Mouse (Mus musculus) CH12.LX (cell line): ENCODE results near the gene Ston2. TPM values are rescaled to one million over a fixed set of nuclear protein-coding genes. Genes with fewer than 3 reads are reported as not detected.
A peak's percentile ranks its signal among the peaks of the same experiment; 100 is the strongest.

Source experiments
- DNase-seq: peaks from one replicate; pipeline ENCODE4 v3.0.0-alpha.2; 2013; ENCODE audit errors: extremely low read depth
- H3K27ac ChIP-seq: 2 replicates; pipeline ENCODE4 v1.5.1; 2012; ENCODE audit warnings: low read depth, mild to moderate bottlenecking, control low read depth, moderate library complexity; ENCODE audit not compliant: insufficient read depth
- H3K27me3 ChIP-seq: replicated peaks from 2 replicates; pipeline ENCODE3; 2012; ENCODE audit warnings: inconsistent platforms
- H3K36me3 ChIP-seq, 2 experiments: replicated peaks in 1 of 2; 2 replicates each; pipeline versions ENCODE3 to v1.6.1; 2012; ENCODE audit warnings: inconsistent platforms in 1 of 2, low read length in 1 of 2, mild to moderate bottlenecking in 1 of 2, mixed read lengths in 1 of 2, moderate library complexity in 1 of 2; ENCODE audit not compliant: control insufficient read depth in 1 of 2, insufficient read depth in 1 of 2
- H3K4me1 ChIP-seq, 2 experiments: 2 replicates each; pipeline ENCODE4 v1.6.1; 2012; ENCODE audit warnings: inconsistent platforms in 1 of 2, moderate library complexity in 1 of 2; ENCODE audit not compliant: insufficient read depth in 2 of 2, control insufficient read depth in 1 of 2
- H3K4me2 ChIP-seq: 2 replicates; pipeline ENCODE4 v1.6.1; 2012; ENCODE audit warnings: low read depth, mild to moderate bottlenecking, control low read depth; ENCODE audit not compliant: poor library complexity, insufficient read depth, severe bottlenecking
- H3K4me3 ChIP-seq, 3 experiments: fragments of 150-350 bp in 1 of 3; sonication (generic) in 1 of 3; replicated peaks in 1 of 3; 2 replicates each; pipeline versions ENCODE3 to v1.5.1; 2011 to 2012; ENCODE audit warnings: low read depth in 2 of 3, low read length in 2 of 3, mild to moderate bottlenecking in 2 of 3, moderate library complexity in 2 of 3, control low read depth in 1 of 3, improper control_type of control experiment in 1 of 3, inconsistent platforms in 1 of 3, mixed read lengths in 1 of 3; ENCODE audit not compliant: poor library complexity in 1 of 3
- H3K79me2 ChIP-seq: replicated peaks from 2 replicates; pipeline ENCODE4 v1.6.1; 2012; ENCODE audit warnings: mild to moderate bottlenecking, moderate library complexity; ENCODE audit not compliant: control insufficient read depth, poor library complexity, insufficient read depth, severe bottlenecking; ENCODE audit errors: extremely low read depth
- H3K9ac ChIP-seq: 2 replicates; pipeline ENCODE4 v1.6.1; 2012; ENCODE audit warnings: low read depth, mild to moderate bottlenecking, control low read depth, moderate library complexity; ENCODE audit not compliant: insufficient read depth
- H3K9me3 ChIP-seq: replicated peaks from 2 replicates; pipeline ENCODE3; 2012; ENCODE audit warnings: low read length, inconsistent platforms, mixed read lengths
- BHLHE40 ChIP-seq: IDR thresholded peaks from 2 replicates; pipeline ENCODE4 v1.6.1; 2011; ENCODE audit warnings: mild to moderate bottlenecking, low read depth, low read length, improper control_type of control experiment
- CHD1 ChIP-seq: IDR thresholded peaks from 2 replicates; pipeline ENCODE4 v1.6.1; 2012; ENCODE audit warnings: low read depth, low read length, improper control_type of control experiment, inconsistent platforms
- CTCF ChIP-seq, 2 experiments: IDR thresholded peaks in 1 of 2; conservative IDR thresholded peaks in 1 of 2; 2 replicates each; pipeline ENCODE4 v1.5.1; 2011 to 2012; ENCODE audit warnings: low read depth in 2 of 2, low read length in 2 of 2, improper control_type of control experiment in 1 of 2, inconsistent platforms in 1 of 2, mild to moderate bottlenecking in 1 of 2, moderate library complexity in 1 of 2
- EP300 ChIP-seq: IDR thresholded peaks from 2 replicates; pipeline ENCODE4 v1.6.1; 2011; ENCODE audit warnings: low read length, improper control_type of control experiment
- ETS1 ChIP-seq: conservative IDR thresholded peaks from 2 replicates; pipeline ENCODE4 v1.6.1; 2012; ENCODE audit warnings: low read depth, mild to moderate bottlenecking, inconsistent platforms, low read length, improper control_type of control experiment, moderate library complexity
- GABPA ChIP-seq: IDR thresholded peaks from 2 replicates; pipeline ENCODE4 v1.6.1; 2012; ENCODE audit warnings: low read depth, low read length, improper control_type of control experiment, inconsistent platforms; ENCODE audit not compliant: insufficient replicate concordance
- HCFC1 ChIP-seq: IDR thresholded peaks from 2 replicates; pipeline ENCODE4 v1.6.1; 2012; ENCODE audit warnings: low read depth, mild to moderate bottlenecking, inconsistent platforms, low read length, improper control_type of control experiment
- JUND ChIP-seq: conservative IDR thresholded peaks from 2 replicates; pipeline ENCODE4 v1.6.1; 2011; ENCODE audit warnings: low read depth, low read length, improper control_type of control experiment
- KAT2A ChIP-seq: IDR thresholded peaks from 2 replicates; pipeline ENCODE4 v1.6.1; 2012; ENCODE audit warnings: low read length, improper control_type of control experiment, inconsistent platforms; ENCODE audit not compliant: insufficient replicate concordance
- MAX ChIP-seq: IDR thresholded peaks from 2 replicates; pipeline ENCODE4 v1.6.1; 2011; ENCODE audit warnings: low read length, improper control_type of control experiment
- MAZ ChIP-seq: IDR thresholded peaks from 2 replicates; pipeline ENCODE4 v1.6.1; 2012; ENCODE audit warnings: low read depth, mild to moderate bottlenecking, inconsistent platforms, low read length, improper control_type of control experiment, moderate library complexity
- MEF2A ChIP-seq: IDR thresholded peaks from 2 replicates; pipeline ENCODE4 v1.6.1; 2014; ENCODE audit warnings: low read depth, mild to moderate bottlenecking, inconsistent platforms, low read length, improper control_type of control experiment, borderline replicate concordance
- MXI1 ChIP-seq: IDR thresholded peaks from 2 replicates; pipeline ENCODE4 v1.6.1; 2011; ENCODE audit warnings: mild to moderate bottlenecking, low read depth, low read length, improper control_type of control experiment
- NELFE ChIP-seq: IDR thresholded peaks from 2 replicates; pipeline ENCODE4 v1.6.1; 2011; ENCODE audit warnings: low read depth, low read length, improper control_type of control experiment
- POLR2A ChIP-seq: IDR thresholded peaks from 2 replicates; pipeline ENCODE4 v1.6.1; 2011; ENCODE audit warnings: low read depth, mild to moderate bottlenecking, improper control_type of control experiment, low read length
- POLR2AphosphoS2 ChIP-seq: IDR thresholded peaks from 2 replicates; pipeline ENCODE4 v1.6.1; 2011; ENCODE audit warnings: low read depth, low read length, improper control_type of control experiment
- SIN3A ChIP-seq: IDR thresholded peaks from 2 replicates; pipeline ENCODE4 v1.6.1; 2012; ENCODE audit warnings: low read length, improper control_type of control experiment, inconsistent platforms
- TBP ChIP-seq: conservative IDR thresholded peaks from 2 replicates; pipeline ENCODE4 v1.6.1; 2011; ENCODE audit warnings: low read depth, low read length, improper control_type of control experiment
- TCF12 ChIP-seq: IDR thresholded peaks from 2 replicates; pipeline ENCODE4 v1.6.1; 2014; ENCODE audit warnings: low read depth, mild to moderate bottlenecking, inconsistent platforms, low read length, improper control_type of control experiment
- USF1 ChIP-seq: IDR thresholded peaks from 2 replicates; pipeline ENCODE4 v1.6.1; 2014; ENCODE audit warnings: low read depth, mild to moderate bottlenecking, inconsistent platforms, low read length, improper control_type of control experiment
- USF2 ChIP-seq: conservative IDR thresholded peaks from 2 replicates; pipeline ENCODE4 v1.6.1; 2011; ENCODE audit warnings: low read depth, low read length, improper control_type of control experiment
- ZMIZ1 ChIP-seq: IDR thresholded peaks from 2 replicates; pipeline ENCODE4 v1.6.1; 2012; ENCODE audit warnings: low read depth, mild to moderate bottlenecking, inconsistent platforms, low read length, improper control_type of control experiment
- dilution Hi-C: fragments of 300-500 bp; cut with MboI; formaldehyde crosslinking; loops from 2 replicates; pipeline ENCODE4 v1.14.3; 2020; ENCODE audit warnings: low sequenced_read_pairs; ENCODE audit not compliant: extremely low pct_unique_long_range_greater_than_20kb, extremely low pct_ligation_motif_present
- in situ Hi-C: fragments of 300-500 bp; cut with MboI; formaldehyde crosslinking; loops from 3 replicates; pipeline ENCODE4 v1.14.3; 2019; ENCODE audit warnings: low sequenced_read_pairs, low pct_ligation_motif_present, low pct_unique_long_range_greater_than_20kb, mixed read lengths
- polyA plus RNA-seq: library from polyadenylated mRNA; unstranded; fragments of >175 nt; gene quantifications from 2 replicates; pipeline ENCODE4 v1.2.1, GENCODE M21; 2012; ENCODE audit warnings: low read depth; ENCODE audit not compliant: insufficient read length
- total RNA-seq, 2 experiments: library from RNA; depleted of rRNA; stranded (reverse); fragments of 300-350 nt in 1 of 2; fragments of >200 nt in 1 of 2; gene quantifications; 2 replicates each; pipeline ENCODE4 v1.2.3; 2012 to 2014

The Ston2 gene
- total and polyA plus RNA-seq, 3 experiments = 0.21 to 0.34 TPM; not detected in 1

DNA sequence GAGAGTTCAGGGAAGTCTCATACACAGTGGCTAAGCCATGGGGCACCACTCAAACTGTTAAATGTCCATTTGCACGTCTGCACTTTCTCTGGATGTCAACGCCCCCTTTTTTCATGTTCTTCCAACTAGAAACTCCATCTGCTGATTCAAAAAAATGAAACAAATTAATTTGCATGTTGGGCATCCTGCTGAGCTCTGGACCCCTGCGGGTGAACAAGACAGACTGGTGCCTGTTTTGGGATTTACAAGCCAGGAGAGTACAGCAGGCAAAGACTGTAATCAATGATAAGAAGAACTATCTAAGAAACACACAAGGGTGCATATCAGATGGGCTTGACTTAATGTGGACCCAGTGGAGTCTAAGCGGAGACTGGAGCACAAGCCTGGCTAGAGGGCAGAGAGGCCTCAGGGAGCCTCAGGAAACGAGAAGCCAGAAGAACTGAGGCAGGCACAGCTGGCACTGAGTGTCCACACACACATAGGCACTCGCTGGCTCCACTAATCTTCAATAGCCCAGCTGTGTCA lies 12.7 kb upstream of the Ston2 start:
- Histone ChIP-seq H3K4me3 (no peak overlapping the region), H3K4me1 (peaks cover 37 to 66% of the 10 kb centered on the region in 2 experiments), H3K9ac (no peak overlapping the region; the same call in 1 of the 2 replicates), H3K4me2 (no peak overlapping the region), H3K36me3 (peaks cover 0 to 2% of the 10 kb centered on the region in 2 experiments), H3K9me3 (no peaks in the 10 kb centered on the region), H3K27me3 (no peaks in the 10 kb centered on the region), H3K27ac (peak overlapping the region; percentile 99), H3K79me2 (no peaks in the 10 kb centered on the region)
- dilution Hi-C loops = no loop called here
- no peak for DNase-seq
- in situ Hi-C loops = no loop called here
- no peak for TF ChIP-seq TCF12
- no peak for TF ChIP-seq MXI1
- no peak for TF ChIP-seq EP300
- TF ChIP-seq NELFE = no peak
- TF ChIP-seq CTCF (conservative IDR thresholded peaks at IDR 0.05 in 1 of 2, IDR thresholded peaks at IDR 0.05 in 1 of 2; ENCODE audit: low read depth in 2 of 2, low read length in 2 of 2) = no peak
- no peak for TF ChIP-seq ZMIZ1
- TF ChIP-seq JUND = no peak
- TF ChIP-seq USF1 = no peak
- no peak for TF ChIP-seq ETS1
- no peak for TF ChIP-seq BHLHE40
- no peak for TF ChIP-seq CHD1
- TF ChIP-seq HCFC1 = no peak
- no peak for TF ChIP-seq MAX
- TF ChIP-seq TBP = no peak

- dilution Hi-C loops (no loop called here), in situ Hi-C loops (loop anchor here (10.0 to 25.0 kb wide), 2 partner anchors 125 to 388 kb away; no protein-coding TSS in a partner anchor)
- DNase-seq = no peak
- Histone ChIP-seq H3K9me3 (no peaks in the 10 kb centered on the region), H3K4me3 (no peak overlapping the region), H3K27ac (peak overlapping the region; percentile 59), H3K27me3 (no peaks in the 10 kb centered on the region), H3K36me3 (no peaks in the 10 kb centered on the region), H3K79me2 (no peaks in the 10 kb centered on the region), H3K4me2 (no peak overlapping the region), H3K4me1 (peaks cover 30 to 55% of the 10 kb centered on the region in 2 experiments), H3K9ac (no peak overlapping the region)
- TF ChIP-seq NELFE = no peak
- TF ChIP-seq POLR2AphosphoS2 = no peak
- no peak for TF ChIP-seq USF1
- no peak for TF ChIP-seq SIN3A
- no peak for TF ChIP-seq MEF2A
- TF ChIP-seq POLR2A = no peak
- no peak for TF ChIP-seq MAZ
- no peak for TF ChIP-seq GABPA
- TF ChIP-seq TBP = no peak
- no peak for TF ChIP-seq JUND
- no peak for TF ChIP-seq KAT2A
- TF ChIP-seq EP300 = no peak
- no peak for TF ChIP-seq USF2
- no peak for TF ChIP-seq HCFC1
- TF ChIP-seq, all 38 proteins: peak for 0
Measured at GRCm38 (mm10) chr12:91799821-91800335, 11.7 kb upstream of the Ston2 start.
